29 mouse cellular contexts compared by ENCODE assay signal in the genomic region with DNA sequence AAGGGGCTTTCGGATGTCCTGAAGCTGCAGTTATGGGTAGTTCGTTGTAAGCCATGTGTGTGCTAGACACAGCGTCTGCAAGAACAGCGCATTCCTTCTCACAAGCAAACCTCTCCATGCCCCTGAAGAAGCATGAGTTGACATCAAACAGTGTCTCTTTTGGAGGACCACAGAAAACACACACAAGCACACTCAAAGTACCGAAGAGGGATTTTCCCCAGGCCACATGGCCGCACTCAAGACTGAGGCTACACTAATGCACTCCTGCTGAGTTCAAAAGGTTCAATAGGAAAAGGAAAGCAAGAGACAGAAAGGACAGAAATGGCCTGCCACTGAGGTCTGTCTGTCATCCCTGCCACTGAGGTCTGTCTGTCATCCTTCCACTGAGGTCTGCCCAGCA.
A peak's percentile ranks its signal among the peaks of the same experiment; 100 is the strongest.
DNase-seq lines count a peak whose midpoint lies in the region; ATAC-seq and TF ChIP-seq lines count a peak whose summit lies in the region.
"Had no signal": no experiment of that assay in that cellular context is flagged by ENCODE, and none has a peak within 500 bp of the region (broad histone marks: within the 10 kb centered on the region; RNA-seq: fewer than 3 reads in every experiment).

No protein-coding gene starts in this region.

- ATAC-seq in lung, postnatal 0 days, result peak; percentile 16; the same call in 1 of the 2 replicates
- ATAC-seq in CD4-positive, CD25-positive, alpha-beta regulatory T cell, adult 4 months, result peak; percentile 40
- ATAC-seq: forebrain, embryonic 13.5 days; hindbrain, embryonic 16.5 days; intestine, embryonic 15.5 days had no signal

- peak overlapping the region; percentile 76; the same call in 1 of the 2 replicates for H3K27ac ChIP-seq in gastrocnemius, adult 2 months
- no peak overlapping the region for H3K27ac ChIP-seq in lung, postnatal 0 days (ENCODE audit: low read length)
- H3K27ac ChIP-seq in brown adipose tissue, adult 24 weeks (replicated peaks; ENCODE audit: low read depth, low read length), result peak overlapping the region; percentile 67
- H3K27ac ChIP-seq: forebrain, embryonic 13.5 days; liver, embryonic 15.5 days; midbrain, embryonic 12.5 days had no signal

- DNase-seq in gastrocnemius, adult 2 months, result no peak
- no peak for DNase-seq in gastrocnemius, postnatal 10 days
- no peak for DNase-seq in lung, postnatal 0 days (ENCODE audit: low spot score)
- no peak for DNase-seq in lung, postnatal 14 days
- DNase-seq in ovary, postnatal 36 days (ENCODE audit: low spot score), result no peak
- no peak for DNase-seq in left cerebral cortex, adult 18-20 months (ENCODE audit: low spot score in 2 of 2)
- DNase-seq: adrenal gland, postnatal 10 days; cerebellum, adult 11 months; cerebellum, adult 9-11 months; embryo, embryonic 11 days; gastrocnemius, postnatal 25 days; heart, adult 18-20 months; heart, postnatal 10 days; kidney, adult 2 months; kidney, postnatal 10 days; layer of hippocampus, adult 9-11 months; liver; right cerebral cortex, postnatal 4 days; thymus, adult 18-20 months; thymus, postnatal 25 days had no signal

- WGBS in lung, postnatal 0 days, result 57% methylated on average over 6 of the region's 6 CpGs

- no peaks in the 10 kb centered on the region for H3K36me3 ChIP-seq in lung, postnatal 0 days (ENCODE audit: insufficient read depth, low read length)
- H3K36me3 ChIP-seq: intestine, embryonic 15.5 days; liver, embryonic 15.5 days; midbrain, embryonic 12.5 days had no signal

- H3K4me3 ChIP-seq in gastrocnemius, adult 2 months, result no peak overlapping the region
- H3K4me3 ChIP-seq in lung, postnatal 0 days (ENCODE audit: low read depth, low read length), result no peak overlapping the region
- no peak overlapping the region for H3K4me3 ChIP-seq in brown adipose tissue, adult 24 weeks (ENCODE audit: insufficient read depth, low read depth, low read length)
- H3K4me3 ChIP-seq: erythroblast, embryonic 14.5 days; forebrain, embryonic 13.5 days; heart, embryonic 13.5 days; intestine, embryonic 15.5 days; liver, embryonic 15.5 days; midbrain, embryonic 12.5 days had no signal

- TF ChIP-seq EP300 in lung, postnatal 0 days (IDR thresholded peaks at IDR 0.05), result no peak

- intact Hi-C loops in gastrocnemius, adult 2 months (cut with DNase I), result no loop called here

- no peak overlapping the region for H3K4me2 ChIP-seq in lung, postnatal 0 days (replicated peaks; ENCODE audit: low read depth, low read length)
- H3K4me2 ChIP-seq: forebrain, embryonic 13.5 days; heart, embryonic 13.5 days; intestine, embryonic 15.5 days; liver, embryonic 15.5 days; midbrain, embryonic 12.5 days had no signal

- H3K27me3 ChIP-seq in lung, postnatal 0 days (replicated peaks; ENCODE audit: insufficient read depth, low read length), result no peaks in the 10 kb centered on the region
- H3K27me3 ChIP-seq: forebrain, embryonic 13.5 days; heart, embryonic 13.5 days; intestine, embryonic 15.5 days; liver, embryonic 15.5 days; midbrain, embryonic 12.5 days had no signal

- no peaks in the 10 kb centered on the region for H3K9me3 ChIP-seq in lung, postnatal 0 days (ENCODE audit: low read length)
- H3K9me3 ChIP-seq: forebrain, embryonic 13.5 days; heart, embryonic 13.5 days; intestine, embryonic 15.5 days; liver, embryonic 15.5 days; midbrain, embryonic 12.5 days had no signal

- TF ChIP-seq CTCF in gastrocnemius, adult 2 months (IDR thresholded peaks at IDR 0.05), result no peak
- TF ChIP-seq CTCF in lung, postnatal 0 days (IDR thresholded peaks at IDR 0.05), result no peak

- H3K9ac ChIP-seq in lung, postnatal 0 days (replicated peaks; ENCODE audit: low read depth), result no peak overlapping the region
- H3K9ac ChIP-seq: forebrain, embryonic 13.5 days; heart, embryonic 13.5 days; intestine, embryonic 15.5 days; liver, embryonic 15.5 days; midbrain, embryonic 12.5 days had no signal

- H3K4me1 ChIP-seq in lung, postnatal 0 days (ENCODE audit: insufficient read depth, low read depth, low read length), result peaks cover 12% of the 10 kb centered on the region
- H3K4me1 ChIP-seq in brown adipose tissue, adult 24 weeks (ENCODE audit: control insufficient read depth, insufficient read depth, insufficient read length, low read length), result peaks cover 38% of the 10 kb centered on the region
- H3K4me1 ChIP-seq: forebrain, embryonic 13.5 days; liver, embryonic 15.5 days; midbrain, embryonic 12.5 days had no signal
